Mouse (Mus musculus) midbrain, postnatal 0 days (tissue): ENCODE results near the gene Sugp1. TPM values are rescaled to one million over a fixed set of nuclear protein-coding genes. Genes with fewer than 3 reads are reported as not detected.
"Not testable (repeated sequence)": the region's sequence is repeated elsewhere in the genome, so short reads cannot be mapped to it uniquely, and the experiment has no call there.

Experiments
- ATAC-seq: fragments of 200-750 bp; cut with Nextera tagmentation; 2 replicates; pipeline ENCODE4 v1.8.0; 2017; ENCODE audit warnings: moderate number of reproducible peaks, mild to moderate bottlenecking, moderate TSS enrichment, moderate library complexity; ENCODE audit not compliant: low FRiP score
- DNase-seq: peaks from one replicate; pipeline ENCODE4 v3.0.0-alpha.2; 2015; ENCODE audit warnings: low spot score
- H3K27ac ChIP-seq: fragments of 300-500 bp; sonication (generic); 2 replicates; pipeline ENCODE4 v1.5.1; 2014; ENCODE audit warnings: low read depth, mild to moderate bottlenecking, low read length, mixed read lengths
- H3K27me3 ChIP-seq: fragments of 300-500 bp; sonication (generic); 2 replicates; pipeline ENCODE4 v1.6.1; 2014; ENCODE audit warnings: low read length, control low read depth, mixed read lengths; ENCODE audit not compliant: insufficient read depth
- H3K36me3 ChIP-seq: fragments of 300-500 bp; sonication (generic); 2 replicates; pipeline ENCODE4 v1.6.1; 2014; ENCODE audit warnings: low read length, control low read depth, mixed read lengths; ENCODE audit not compliant: insufficient read depth
- H3K4me1 ChIP-seq: fragments of 300-500 bp; sonication (generic); 2 replicates; pipeline ENCODE4 v1.6.1; 2014; ENCODE audit warnings: mild to moderate bottlenecking, control low read depth, antibody characterized with exemption, low read length, mixed read lengths; ENCODE audit not compliant: insufficient read depth
- H3K4me2 ChIP-seq: fragments of 300-500 bp; sonication (generic); 2 replicates; pipeline ENCODE4 v1.6.1; 2014; ENCODE audit warnings: low read depth, mild to moderate bottlenecking, low read length, mixed read lengths; ENCODE audit not compliant: poor library complexity, severe bottlenecking
- H3K4me3 ChIP-seq: fragments of 300-500 bp; sonication (generic); 2 replicates; pipeline ENCODE4 v1.5.1; 2014; ENCODE audit warnings: low read depth, mild to moderate bottlenecking, low read length, moderate library complexity
- H3K9ac ChIP-seq: fragments of 300-500 bp; sonication (generic); replicated peaks from 2 replicates; pipeline ENCODE4 v1.6.1; 2014; ENCODE audit warnings: mild to moderate bottlenecking, low read length, moderate library complexity, mixed read lengths; ENCODE audit not compliant: poor library complexity, severe bottlenecking
- H3K9me3 ChIP-seq: fragments of 300-500 bp; sonication (generic); 2 replicates; pipeline ENCODE4 v1.6.1; 2016; ENCODE audit warnings: low read length, control low read depth
- CTCF ChIP-seq: IDR thresholded peaks from 2 replicates; pipeline ENCODE4 v1.5.1; 2016; ENCODE audit warnings: antibody characterized with exemption, mild to moderate bottlenecking
- WGBS: fragments of 180-500 bp; shearing (Covaris S2); extraction: QIAGEN DNeasy Blood & Tissue Kit; methylation state at CpG from one replicate; pipeline ENCODE4 v1.1.7; 2014; 5-methylcytosine and 5-hydroxymethylcytosine counted together
- polyA plus RNA-seq: library from polyadenylated mRNA; unstranded; fragments of >200 nt; fragmentation: Nextera tagmentation; extraction: Ambion mirVana; gene quantifications from 2 replicates; pipeline ENCODE4 v1.2.1, GENCODE M21; 2015
- total RNA-seq: library from RNA; depleted of rRNA; stranded (reverse); fragments of >200 nt; gene quantifications from 2 replicates; pipeline ENCODE4 v1.2.3, GENCODE M21; 2014

The Sugp1 gene
- total and polyA plus RNA-seq, 2 experiments from 2014 or later = 19.9 to 48.9 TPM

DNA sequence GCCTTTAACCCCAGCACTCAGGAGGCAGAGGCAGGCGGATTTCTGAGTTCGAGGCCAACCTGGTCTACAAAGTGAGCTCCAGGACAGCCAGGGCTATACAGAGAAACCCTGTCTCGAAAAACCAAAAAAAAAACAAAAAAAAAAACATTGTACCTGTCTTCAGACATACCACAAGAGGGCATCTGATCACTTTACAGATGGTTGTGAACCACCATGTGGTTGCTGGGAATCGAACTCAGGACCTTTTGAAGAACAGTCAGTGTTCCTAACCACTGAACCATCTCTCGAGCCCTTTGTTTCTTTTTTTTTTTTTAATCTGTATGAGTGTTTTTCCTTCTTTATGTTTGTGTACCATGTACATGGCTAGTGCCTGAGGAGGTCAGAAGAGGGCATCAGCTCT lies 7.8 kb downstream of the Sugp1 start:
- H3K9me3 ChIP-seq, H3K9ac ChIP-seq, H3K27ac ChIP-seq, DNase-seq, H3K27me3 ChIP-seq, ATAC-seq, H3K4me3 ChIP-seq, H3K4me1 ChIP-seq, H3K4me2 ChIP-seq: not testable (repeated sequence)
- TF ChIP-seq CTCF = peak; percentile 21
- whole genome bisulfite sequencing = 92% methylated on average over 5 of the region's 5 CpGs
- peaks cover 41% of the 10 kb centered on the region for H3K36me3 ChIP-seq

DNA sequence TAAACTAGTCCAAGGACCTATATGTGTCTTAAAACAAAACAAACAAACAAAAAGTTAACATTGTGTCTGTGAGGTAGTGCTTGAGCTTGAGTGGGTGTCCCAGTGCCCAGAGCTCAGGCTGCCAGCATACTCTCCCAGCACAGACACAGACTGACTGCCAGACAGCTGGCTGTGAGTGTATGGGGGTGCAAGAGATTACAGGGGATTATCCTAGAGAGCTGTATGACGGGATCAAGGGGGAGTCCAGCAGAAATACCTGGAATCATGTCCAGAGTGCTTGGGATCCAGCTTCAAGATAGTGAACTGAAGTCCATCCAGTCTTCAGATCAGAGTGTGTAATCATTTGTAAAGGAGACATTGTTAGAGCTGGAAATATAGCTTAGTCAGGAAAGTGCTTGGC lies 15.1 kb downstream of the Sugp1 start:
- no peaks in the 10 kb centered on the region for H3K9me3 ChIP-seq
- no peak overlapping the region for H3K4me3 ChIP-seq
- ATAC-seq = no peak
- WGBS = 44% methylated on average over 1 of the region's 1 CpGs
- H3K9ac ChIP-seq = no peak overlapping the region; the same call in 1 of the 2 replicates
- no peak for DNase-seq
- H3K36me3 ChIP-seq = peaks cover 73% of the 10 kb centered on the region
- no peaks in the 10 kb centered on the region for H3K4me1 ChIP-seq
- H3K27ac ChIP-seq = no peak overlapping the region
- TF ChIP-seq CTCF = no peak
- H3K27me3 ChIP-seq = no peaks in the 10 kb centered on the region
- no peak overlapping the region for H3K4me2 ChIP-seq

DNA sequence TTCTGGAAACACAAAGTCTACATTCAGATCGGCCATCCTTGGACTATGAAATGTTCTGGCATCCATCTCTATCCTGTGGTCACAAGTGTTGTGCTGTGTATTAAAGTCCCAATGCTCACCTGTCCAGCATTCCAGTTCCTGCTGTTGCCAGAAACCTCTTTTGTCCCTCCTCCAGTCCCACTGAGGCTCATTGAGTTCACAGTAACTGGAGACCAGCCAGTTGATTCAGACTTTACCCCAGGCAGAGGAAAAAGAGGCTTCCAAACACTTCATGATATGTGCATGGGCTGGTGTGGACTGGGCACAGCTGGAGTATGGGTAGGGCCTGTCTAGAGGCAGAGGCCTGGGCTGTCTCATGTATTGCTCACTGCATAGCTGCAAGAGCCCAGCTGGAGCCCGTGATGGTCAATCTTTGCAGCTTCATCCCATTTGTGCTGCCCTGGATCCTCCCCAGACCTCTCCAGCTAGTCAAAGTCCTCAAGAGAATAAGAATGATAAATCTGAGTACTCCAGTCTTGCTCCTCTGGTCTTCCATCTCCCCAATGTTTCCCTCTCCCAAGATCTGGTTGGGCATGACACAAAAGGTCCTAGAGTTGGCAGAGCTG lies 29.3 kb downstream of the Sugp1 start:
- no peak overlapping the region for H3K27ac ChIP-seq
- H3K9me3 ChIP-seq = no peaks in the 10 kb centered on the region
- no peaks in the 10 kb centered on the region for H3K4me1 ChIP-seq
- H3K4me2 ChIP-seq = no peak overlapping the region
- no peak overlapping the region for H3K4me3 ChIP-seq
- WGBS = 84% methylated on average over 2 of the region's 2 CpGs
- H3K27me3 ChIP-seq = no peaks in the 10 kb centered on the region
- no peak for TF ChIP-seq CTCF
- no peak for DNase-seq
- H3K9ac ChIP-seq = no peak overlapping the region
- no peak for ATAC-seq
- H3K36me3 ChIP-seq = peaks cover 48% of the 10 kb centered on the region

DNA sequence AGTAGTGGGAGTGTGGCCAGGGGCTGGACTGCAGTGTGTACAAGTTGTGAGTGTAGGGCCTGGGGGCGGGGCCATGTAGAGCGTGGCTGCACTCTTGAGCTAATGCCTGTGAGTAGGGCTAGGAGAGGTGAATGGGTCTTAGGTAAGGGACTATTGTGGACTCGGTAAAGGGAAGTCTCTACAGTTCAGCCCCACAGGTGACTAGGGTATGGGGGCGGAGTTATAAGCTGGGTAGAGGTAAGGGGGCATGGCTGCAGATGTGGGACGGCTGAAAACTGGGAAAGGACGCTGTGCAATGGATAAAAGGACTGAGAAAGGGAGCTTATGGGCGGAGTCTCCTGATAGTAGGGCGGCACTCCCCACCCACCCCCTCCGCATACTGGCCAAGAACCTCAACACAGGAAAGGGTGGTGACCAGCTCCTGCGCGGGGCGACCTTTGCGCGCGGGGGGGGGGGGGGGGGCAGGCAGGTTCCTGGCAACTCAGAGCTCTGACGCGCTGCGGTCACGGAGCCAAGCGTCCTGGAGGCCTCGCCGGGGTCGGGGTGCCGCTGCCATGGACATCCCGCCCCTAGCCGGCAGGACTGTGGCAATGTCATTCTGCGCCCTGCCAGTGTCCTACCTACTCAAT lies 29.9 kb downstream of the Sugp1 start, which contains the start of gene Tm6sf2:
Tm6sf2 (plus strand) TSS at position 484 of the 629 bp plus-strand sequence.
- Histone ChIP-seq H3K27me3 (no peaks in the 10 kb centered on the region), H3K4me2 (peak within 1 kb of the TSS; percentile 20; the same call in 1 of the 2 replicates)
- WGBS = 15% methylated on average over 21 of the region's 27 CpGs

DNA sequence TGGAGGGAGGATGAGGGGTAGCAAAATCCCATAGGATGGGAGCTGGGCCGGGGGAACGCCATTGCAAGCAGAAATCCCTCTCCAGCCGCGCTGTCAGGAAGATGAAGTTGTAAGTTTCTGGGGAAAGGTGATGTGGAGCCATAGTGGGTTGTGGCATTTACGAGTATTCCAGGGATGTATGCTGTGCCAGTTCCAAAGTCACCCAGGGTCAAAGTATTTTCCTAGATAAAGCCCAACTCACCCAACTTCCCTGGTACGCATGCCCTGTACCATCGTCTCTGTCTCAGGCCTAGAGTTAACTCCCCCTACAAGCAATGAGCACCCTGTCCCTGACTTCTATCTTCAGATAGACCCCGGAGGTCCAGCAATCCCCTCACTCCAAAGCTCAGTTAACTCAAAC lies 30.5 kb downstream of the Sugp1 start:
- no peaks in the 10 kb centered on the region for H3K27me3 ChIP-seq
- DNase-seq (no peak), ATAC-seq (no peak)
- no peaks in the 10 kb centered on the region for H3K4me1 ChIP-seq
- no peak overlapping the region for H3K9ac ChIP-seq
- H3K4me3 ChIP-seq = no peak overlapping the region
- H3K4me2 ChIP-seq = peak overlapping the region; percentile 20; the same call in 1 of the 2 replicates
- 60% methylated on average over 8 of the region's 8 CpGs for WGBS
- peaks cover 41% of the 10 kb centered on the region for H3K36me3 ChIP-seq
- no peak for TF ChIP-seq CTCF
- no peak overlapping the region for H3K27ac ChIP-seq
- no peaks in the 10 kb centered on the region for H3K9me3 ChIP-seq

More for the DNA sequence above, 29.9 kb downstream of the Sugp1 start, which contains the start of gene Tm6sf2:
- no peak for TF ChIP-seq CTCF
- Histone ChIP-seq H3K4me3 (no peak within 1 kb of the TSS), H3K9ac (no peak within 1 kb of the TSS), H3K9me3 (no peaks in the 10 kb centered on the region), H3K36me3 (peaks cover 44% of the 10 kb centered on the region), H3K27ac (no peak within 1 kb of the TSS), H3K4me1 (no peaks in the 10 kb centered on the region)
- DNase-seq (peak; percentile 40), ATAC-seq (peak; percentile 55)

DNA sequence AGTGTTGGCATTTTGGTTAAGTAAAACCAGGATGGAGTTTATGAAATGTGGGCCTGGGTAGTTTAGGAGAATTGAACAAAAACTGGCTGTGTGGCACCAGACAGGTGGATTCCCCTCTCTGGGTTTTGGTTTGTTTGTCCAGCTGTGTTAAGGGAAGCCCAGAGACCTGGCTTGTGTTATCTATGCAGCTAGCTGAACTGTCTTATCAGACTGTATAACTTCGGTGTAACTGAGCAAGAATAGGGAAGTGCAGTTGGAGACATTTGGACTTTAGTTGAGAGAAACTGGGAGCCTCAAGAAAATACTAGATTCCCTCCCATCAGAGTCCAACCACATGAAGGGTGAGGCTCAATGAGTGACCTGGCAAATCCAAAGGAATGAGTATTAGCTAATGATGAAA lies 31.1 kb downstream of the Sugp1 start:
- Histone ChIP-seq H3K9ac (no peak overlapping the region), H3K9me3 (no peaks in the 10 kb centered on the region), H3K27me3 (no peaks in the 10 kb centered on the region), H3K4me1 (no peaks in the 10 kb centered on the region), H3K36me3 (peaks cover 36% of the 10 kb centered on the region), H3K4me3 (no peak overlapping the region), H3K27ac (no peak overlapping the region), H3K4me2 (no peak overlapping the region)
- no peak for DNase-seq
- no peak for TF ChIP-seq CTCF
- ATAC-seq = no peak
- WGBS = 83% methylated on average over 1 of the region's 1 CpGs
